Mouse (Mus musculus) cerebellum, adult 11-12 months (tissue): Measurements from ENCODE around the gene Man2b1.
A peak's percentile ranks its signal among the peaks of the same experiment; 100 is the strongest.
"Not testable (repeated sequence)": the region's sequence is repeated elsewhere in the genome, so short reads cannot be mapped to it uniquely, and the experiment has no call there.

Source experiments
- DNase-seq: peaks from one replicate; pipeline ENCODE4 v3.0.0; 2022

Gene Man2b1

GRCm38 (mm10) chr8:85074617-85075016 lies 8.5 kb upstream of the Man2b1 start:
- no peak for DNase-seq

- DNase-seq, result no peak
Observed at GRCm38 (mm10) chr8:85076001-85076400, 7.1 kb upstream of the Man2b1 start.

- peak; percentile 75 for DNase-seq
Observed at GRCm38 (mm10) chr8:85076993-85077392, 6.1 kb upstream of the Man2b1 start.

- no peak for DNase-seq
Observed at GRCm38 (mm10) chr8:85080214-85080531, 2.9 kb upstream of the Man2b1 start.

GRCm38 (mm10) chr8:85080532-85081215 lies 2.4 kb upstream of the Man2b1 start, which contains the start of gene Wdr83os:
TSS of gene Wdr83os (plus strand) at chr8:85080740.
- no peak for DNase-seq

GRCm38 (mm10) chr8:85081216-85081555 lies 1.9 kb upstream of the Man2b1 start, which contains the start of gene Wdr83:
TSS of gene Wdr83 (minus strand) at chr8:85081306.
- no peak for DNase-seq

GRCm38 (mm10) chr8:85082169-85082568 lies 901 bp upstream of the Man2b1 start:
- DNase-seq, result not testable (repeated sequence)

- no peak for DNase-seq
Observed at GRCm38 (mm10) chr8:85084633-85085032, 1.6 kb downstream of the Man2b1 start.

GRCm38 (mm10) chr8:85086238-85086637 lies 3.2 kb downstream of the Man2b1 start:
- no peak for DNase-seq

GRCm38 (mm10) chr8:85088771-85089170 lies 5.7 kb downstream of the Man2b1 start:
- DNase-seq, result no peak

- no peak for DNase-seq
Observed at GRCm38 (mm10) chr8:85090856-85091255, 7.8 kb downstream of the Man2b1 start.

GRCm38 (mm10) chr8:85091526-85092090 lies 8.5 kb downstream of the Man2b1 start:
- no peak for DNase-seq

GRCm38 (mm10) chr8:85095051-85095450 lies 12.0 kb downstream of the Man2b1 start:
- no peak for DNase-seq

- no peak for DNase-seq
Observed at GRCm38 (mm10) chr8:85095566-85095965, 12.5 kb downstream of the Man2b1 start.

GRCm38 (mm10) chr8:85096196-85096595 lies 13.1 kb downstream of the Man2b1 start:
- no peak for DNase-seq

GRCm38 (mm10) chr8:85096850-85097249 lies 13.8 kb downstream of the Man2b1 start:
- DNase-seq, result no peak

- DNase-seq, result no peak
Observed at GRCm38 (mm10) chr8:85100076-85100665, 17.1 kb downstream of the Man2b1 start.

GRCm38 (mm10) chr8:85113241-85113640 lies 30.2 kb downstream of the Man2b1 start:
- DNase-seq, result no peak

- no peak for DNase-seq
Observed at GRCm38 (mm10) chr8:85115501-85115900, 32.4 kb downstream of the Man2b1 start.

- no peak for DNase-seq
Observed at GRCm38 (mm10) chr8:85116984-85117383, 33.9 kb downstream of the Man2b1 start.

GRCm38 (mm10) chr8:85119052-85119981 lies 36.2 kb downstream of the Man2b1 start:
- peak; percentile 84 for DNase-seq

GRCm38 (mm10) chr8:85120251-85120650 lies 37.2 kb downstream of the Man2b1 start:
- not testable (repeated sequence) for DNase-seq

GRCm38 (mm10) chr8:85122995-85123394 lies 39.9 kb downstream of the Man2b1 start, which contains the start of gene Zfp791:
TSS of gene Zfp791 (minus strand) at chr8:85123095.
- no peak for DNase-seq
